Comparison of ENCODE assay signal across 8 mouse cellular contexts in the genomic region with DNA sequence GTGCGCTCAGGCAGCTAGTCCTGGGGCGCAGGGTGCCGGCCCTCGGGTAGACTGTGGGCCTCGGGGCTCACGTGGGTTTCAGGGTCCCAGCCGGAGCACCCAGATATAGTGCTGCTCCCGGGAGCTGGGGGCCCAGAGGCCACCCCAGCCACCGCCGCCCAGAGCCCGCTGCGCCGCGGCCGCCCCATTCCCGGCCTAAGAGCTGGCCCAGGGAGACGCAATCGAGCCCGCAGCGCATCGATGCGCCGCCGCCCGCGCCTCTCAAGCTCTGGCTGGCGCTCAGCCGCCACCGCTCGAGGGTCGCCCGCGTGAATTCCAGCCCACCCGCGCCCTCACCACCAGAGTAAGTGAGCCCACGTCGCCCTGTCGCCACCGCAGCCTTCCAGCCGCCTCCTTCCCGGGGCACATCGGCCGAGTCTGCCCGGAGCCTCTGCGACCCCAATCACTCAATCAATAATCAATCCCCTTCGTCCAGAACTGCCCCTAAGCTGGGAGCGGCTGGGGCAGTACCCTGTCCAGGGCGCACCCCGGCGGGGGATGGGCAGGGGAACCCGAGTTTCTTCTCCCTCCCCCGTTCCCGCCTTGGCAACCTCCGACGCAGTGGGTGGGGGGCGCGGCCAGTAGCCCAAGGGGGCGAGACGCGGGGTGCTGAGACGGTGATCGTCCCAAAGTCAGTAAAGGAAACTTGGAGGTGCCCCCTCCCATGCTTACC. TPM values are rescaled to one million over a fixed set of nuclear protein-coding genes. Genes with fewer than 3 reads are reported as not detected.
DNase-seq lines count a peak whose midpoint lies in the region; ATAC-seq lines count a peak whose summit lies in the region.

No protein-coding gene starts in this region.

- peak; percentile 69 to 87 for DNase-seq in adrenal gland, adult (ENCODE audit: inconsistent age in 2 of 2, low spot score in 1 of 2)
- DNase-seq in cerebellum, adult 11 months: peak; percentile 51
- peak; percentile 83 for DNase-seq in forebrain, embryonic 14.5 days (ENCODE audit: low spot score)
- peak; percentile 74 to 80 for DNase-seq in heart, postnatal 36 days
- DNase-seq in layer of hippocampus, postnatal 25 days (ENCODE audit: extremely low spot score in 1 of 2, low spot score in 1 of 2): peak; percentile 59 to 60
- DNase-seq in lung, postnatal 4 days: peak; percentile 73 to 76
- DNase-seq in right cerebral cortex, postnatal 25 days: peak; percentile 77
- no peak for DNase-seq in T-cell, adult 2 months (ENCODE audit: low spot score)

- peaks cover 10% of the 10 kb centered on the region for H3K4me1 ChIP-seq in forebrain, embryonic 14.5 days (ENCODE audit: control insufficient read depth, insufficient read depth, low read length)

- H3K9ac ChIP-seq in forebrain, embryonic 14.5 days (ENCODE audit: low read length): peak overlapping the region; percentile 81

- intact Hi-C loops in heart, postnatal 36 days (cut with DNase I): loop anchor here (10.0 kb wide), 2 partner anchors 622 to 942 kb away; partner anchors contain the start of gene Dpy19l3

- H3K4me3 ChIP-seq in forebrain, embryonic 14.5 days (ENCODE audit: low read depth, low read length): peak overlapping the region; percentile 80

- H3K4me2 ChIP-seq in forebrain, embryonic 14.5 days (ENCODE audit: low read length): peak overlapping the region; percentile 95

- H3K36me3 ChIP-seq in forebrain, embryonic 14.5 days (ENCODE audit: control insufficient read depth, insufficient read depth, low read length): no peaks in the 10 kb centered on the region

- H3K27ac ChIP-seq in forebrain, embryonic 14.5 days (ENCODE audit: low read depth, low read length): peak overlapping the region; percentile 87

- peaks cover 39% of the 10 kb centered on the region for H3K27me3 ChIP-seq in forebrain, embryonic 14.5 days (replicated peaks; ENCODE audit: control insufficient read depth, insufficient read depth, low read length)

- under 1% methylated on average over 56 of the region's 62 CpGs for WGBS in forebrain, embryonic 14.5 days

- ATAC-seq in forebrain, embryonic 14.5 days: peak; percentile 45

- no peaks in the 10 kb centered on the region for H3K9me3 ChIP-seq in forebrain, embryonic 14.5 days (replicated peaks; ENCODE audit: control insufficient read depth, low read length)

RNA-seq across cellular contexts. Expression of gene Tshz3, which starts 1.4 kb away (rescaled TPM):
- 10.3 and 13.7 TPM in 2 replicates for polyA plus RNA-seq in forebrain, embryonic 14.5 days (2014; fragmentation: Nextera tagmentation; extraction: Ambion mirVana)
- total RNA-seq in heart, postnatal 36 days (2021): 1 to 10 TPM; 3.4 to 4.2 TPM
- 10 to 100 TPM; 10.1 to 14.3 TPM for total RNA-seq in layer of hippocampus, postnatal 25 days (2021)
